Mouse (Mus musculus) CH12.LX (cell line): ENCODE results near the gene Trap1a. TPM values are rescaled to one million over a fixed set of nuclear protein-coding genes. Genes with fewer than 3 reads are reported as not detected.

ENCODE experiments used
- DNase-seq: peaks from one replicate; pipeline ENCODE4 v3.0.0-alpha.2; 2013; ENCODE audit errors: extremely low read depth
- H3K27ac ChIP-seq: 2 replicates; pipeline ENCODE4 v1.5.1; 2012; ENCODE audit warnings: low read depth, mild to moderate bottlenecking, control low read depth, moderate library complexity; ENCODE audit not compliant: insufficient read depth
- H3K27me3 ChIP-seq: replicated peaks from 2 replicates; pipeline ENCODE3; 2012; ENCODE audit warnings: inconsistent platforms
- H3K36me3 ChIP-seq, 2 experiments: replicated peaks in 1 of 2; 2 replicates each; pipeline versions ENCODE3 to v1.6.1; 2012; ENCODE audit warnings: inconsistent platforms in 1 of 2, low read length in 1 of 2, mild to moderate bottlenecking in 1 of 2, mixed read lengths in 1 of 2, moderate library complexity in 1 of 2; ENCODE audit not compliant: control insufficient read depth in 1 of 2, insufficient read depth in 1 of 2
- H3K4me1 ChIP-seq, 2 experiments: 2 replicates each; pipeline ENCODE4 v1.6.1; 2012; ENCODE audit warnings: inconsistent platforms in 1 of 2, moderate library complexity in 1 of 2; ENCODE audit not compliant: insufficient read depth in 2 of 2, control insufficient read depth in 1 of 2
- H3K4me2 ChIP-seq: 2 replicates; pipeline ENCODE4 v1.6.1; 2012; ENCODE audit warnings: low read depth, mild to moderate bottlenecking, control low read depth; ENCODE audit not compliant: poor library complexity, insufficient read depth, severe bottlenecking
- H3K4me3 ChIP-seq, 3 experiments: fragments of 150-350 bp in 1 of 3; sonication (generic) in 1 of 3; replicated peaks in 1 of 3; 2 replicates each; pipeline versions ENCODE3 to v1.5.1; 2011 to 2012; ENCODE audit warnings: low read depth in 2 of 3, low read length in 2 of 3, mild to moderate bottlenecking in 2 of 3, moderate library complexity in 2 of 3, control low read depth in 1 of 3, improper control_type of control experiment in 1 of 3, inconsistent platforms in 1 of 3, mixed read lengths in 1 of 3; ENCODE audit not compliant: poor library complexity in 1 of 3
- H3K79me2 ChIP-seq: replicated peaks from 2 replicates; pipeline ENCODE4 v1.6.1; 2012; ENCODE audit warnings: mild to moderate bottlenecking, moderate library complexity; ENCODE audit not compliant: control insufficient read depth, poor library complexity, insufficient read depth, severe bottlenecking; ENCODE audit errors: extremely low read depth
- H3K9ac ChIP-seq: 2 replicates; pipeline ENCODE4 v1.6.1; 2012; ENCODE audit warnings: low read depth, mild to moderate bottlenecking, control low read depth, moderate library complexity; ENCODE audit not compliant: insufficient read depth
- H3K9me3 ChIP-seq: replicated peaks from 2 replicates; pipeline ENCODE3; 2012; ENCODE audit warnings: low read length, inconsistent platforms, mixed read lengths
- BHLHE40 ChIP-seq: IDR thresholded peaks from 2 replicates; pipeline ENCODE4 v1.6.1; 2011; ENCODE audit warnings: mild to moderate bottlenecking, low read depth, low read length, improper control_type of control experiment
- CHD2 ChIP-seq: IDR thresholded peaks from 2 replicates; pipeline ENCODE4 v1.6.1; 2011; ENCODE audit warnings: low read length, improper control_type of control experiment
- CTCF ChIP-seq, 2 experiments: IDR thresholded peaks in 1 of 2; conservative IDR thresholded peaks in 1 of 2; 2 replicates each; pipeline ENCODE4 v1.5.1; 2011 to 2012; ENCODE audit warnings: low read depth in 2 of 2, low read length in 2 of 2, improper control_type of control experiment in 1 of 2, inconsistent platforms in 1 of 2, mild to moderate bottlenecking in 1 of 2, moderate library complexity in 1 of 2
- E2F4 ChIP-seq: IDR thresholded peaks from 2 replicates; pipeline ENCODE4 v1.6.1; 2011; ENCODE audit warnings: low read depth, low read length, improper control_type of control experiment; ENCODE audit not compliant: insufficient replicate concordance
- HCFC1 ChIP-seq: IDR thresholded peaks from 2 replicates; pipeline ENCODE4 v1.6.1; 2012; ENCODE audit warnings: low read depth, mild to moderate bottlenecking, inconsistent platforms, low read length, improper control_type of control experiment
- IRF4 ChIP-seq: IDR thresholded peaks from 2 replicates; pipeline ENCODE4 v1.6.1; 2014; ENCODE audit warnings: low read depth, mild to moderate bottlenecking, inconsistent platforms, low read length, improper control_type of control experiment
- KAT2A ChIP-seq: IDR thresholded peaks from 2 replicates; pipeline ENCODE4 v1.6.1; 2012; ENCODE audit warnings: low read length, improper control_type of control experiment, inconsistent platforms; ENCODE audit not compliant: insufficient replicate concordance
- MAFK ChIP-seq: IDR thresholded peaks from 2 replicates; pipeline ENCODE4 v1.6.1; 2011; ENCODE audit warnings: low read length, improper control_type of control experiment; ENCODE audit not compliant: insufficient replicate concordance
- MEF2A ChIP-seq: IDR thresholded peaks from 2 replicates; pipeline ENCODE4 v1.6.1; 2014; ENCODE audit warnings: low read depth, mild to moderate bottlenecking, inconsistent platforms, low read length, improper control_type of control experiment, borderline replicate concordance
- NELFE ChIP-seq: IDR thresholded peaks from 2 replicates; pipeline ENCODE4 v1.6.1; 2011; ENCODE audit warnings: low read depth, low read length, improper control_type of control experiment
- PAX5 ChIP-seq: IDR thresholded peaks from 2 replicates; pipeline ENCODE4 v1.6.1; 2012; ENCODE audit warnings: low read length, inconsistent platforms, mixed read lengths
- POLR2A ChIP-seq: IDR thresholded peaks from 2 replicates; pipeline ENCODE4 v1.6.1; 2011; ENCODE audit warnings: low read depth, mild to moderate bottlenecking, improper control_type of control experiment, low read length
- POLR2AphosphoS2 ChIP-seq: IDR thresholded peaks from 2 replicates; pipeline ENCODE4 v1.6.1; 2011; ENCODE audit warnings: low read depth, low read length, improper control_type of control experiment
- RAD21 ChIP-seq: IDR thresholded peaks from 2 replicates; pipeline ENCODE4 v1.6.1; 2011; ENCODE audit warnings: low read depth, mild to moderate bottlenecking, low read length, improper control_type of control experiment, moderate library complexity
- SIN3A ChIP-seq: IDR thresholded peaks from 2 replicates; pipeline ENCODE4 v1.6.1; 2012; ENCODE audit warnings: low read length, improper control_type of control experiment, inconsistent platforms
- SMC3 ChIP-seq: IDR thresholded peaks from 2 replicates; pipeline ENCODE4 v1.6.1; 2011; ENCODE audit warnings: low read depth, low read length, improper control_type of control experiment
- TCF12 ChIP-seq: IDR thresholded peaks from 2 replicates; pipeline ENCODE4 v1.6.1; 2014; ENCODE audit warnings: low read depth, mild to moderate bottlenecking, inconsistent platforms, low read length, improper control_type of control experiment
- UBTF ChIP-seq: IDR thresholded peaks from 2 replicates; pipeline ENCODE4 v1.6.1; 2012; ENCODE audit warnings: low read depth, mild to moderate bottlenecking, inconsistent platforms, low read length, improper control_type of control experiment, moderate library complexity
- USF1 ChIP-seq: IDR thresholded peaks from 2 replicates; pipeline ENCODE4 v1.6.1; 2014; ENCODE audit warnings: low read depth, mild to moderate bottlenecking, inconsistent platforms, low read length, improper control_type of control experiment
- ZC3H11A ChIP-seq: IDR thresholded peaks from 2 replicates; pipeline ENCODE4 v1.6.1; 2012; ENCODE audit warnings: low read depth, mild to moderate bottlenecking, inconsistent platforms, low read length, improper control_type of control experiment
- ZKSCAN1 ChIP-seq: IDR thresholded peaks from 2 replicates; pipeline ENCODE4 v1.6.1; 2012; ENCODE audit warnings: low read depth, inconsistent platforms, low read length, improper control_type of control experiment, borderline replicate concordance
- dilution Hi-C: fragments of 300-500 bp; cut with MboI; formaldehyde crosslinking; loops from 2 replicates; pipeline ENCODE4 v1.14.3; 2020; ENCODE audit warnings: low sequenced_read_pairs; ENCODE audit not compliant: extremely low pct_unique_long_range_greater_than_20kb, extremely low pct_ligation_motif_present
- in situ Hi-C: fragments of 300-500 bp; cut with MboI; formaldehyde crosslinking; loops from 3 replicates; pipeline ENCODE4 v1.14.3; 2019; ENCODE audit warnings: low sequenced_read_pairs, low pct_ligation_motif_present, low pct_unique_long_range_greater_than_20kb, mixed read lengths
- polyA plus RNA-seq: library from polyadenylated mRNA; unstranded; fragments of >175 nt; gene quantifications from 2 replicates; pipeline ENCODE4 v1.2.1, GENCODE M21; 2012; ENCODE audit warnings: low read depth; ENCODE audit not compliant: insufficient read length
- total RNA-seq, 2 experiments: library from RNA; depleted of rRNA; stranded (reverse); fragments of 300-350 nt in 1 of 2; fragments of >200 nt in 1 of 2; gene quantifications; 2 replicates each; pipeline ENCODE4 v1.2.3; 2012 to 2014

Trap1a gene
- total and polyA plus RNA-seq, 3 experiments = 0.26 TPM; not detected in 2

DNA sequence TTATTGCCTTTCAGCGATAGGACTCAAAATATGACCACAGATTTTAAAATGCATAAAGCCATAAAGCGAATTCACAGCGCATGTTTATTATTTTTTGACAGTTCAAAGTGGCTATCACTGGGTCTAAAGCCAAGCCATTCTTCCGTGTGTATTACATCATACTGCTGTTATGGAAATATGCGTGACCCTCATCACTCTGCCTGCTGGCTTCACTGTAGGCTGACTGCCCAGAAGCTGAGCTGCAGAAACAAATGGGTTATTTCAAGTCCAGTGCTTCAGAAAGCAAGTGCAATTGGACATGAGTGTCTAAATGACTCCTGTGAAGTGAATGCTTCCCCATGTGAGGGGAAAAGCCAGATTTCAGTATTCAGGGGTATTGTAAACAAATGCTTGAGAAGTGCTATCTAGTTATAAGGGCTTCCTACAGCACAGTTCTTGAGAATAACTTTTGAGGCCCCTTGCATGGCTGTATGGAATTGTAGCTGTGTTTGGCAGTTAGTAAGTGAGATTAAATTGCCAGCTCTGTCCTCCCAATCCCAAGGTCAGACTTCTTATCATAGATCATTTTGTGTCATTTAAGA is 18.8 kb downstream of the Trap1a start:
- Histone ChIP-seq H3K9me3 (no peaks in the 10 kb centered on the region), H3K4me3 (no peak overlapping the region), H3K27me3 (no peaks in the 10 kb centered on the region), H3K4me2 (no peak overlapping the region), H3K27ac (no peak overlapping the region), H3K4me1 (peaks cover 3 to 26% of the 10 kb centered on the region in 2 experiments; a peak in 2 of 4 replicates), H3K9ac (no peak overlapping the region), H3K79me2 (no peaks in the 10 kb centered on the region), H3K36me3 (no peaks in the 10 kb centered on the region)
- in situ Hi-C loops = no loop called here
- TF ChIP-seq E2F4 = no peak
- TF ChIP-seq POLR2A = no peak
- TF ChIP-seq RAD21 = no peak
- no peak for DNase-seq
- dilution Hi-C loops = no loop called here

DNA sequence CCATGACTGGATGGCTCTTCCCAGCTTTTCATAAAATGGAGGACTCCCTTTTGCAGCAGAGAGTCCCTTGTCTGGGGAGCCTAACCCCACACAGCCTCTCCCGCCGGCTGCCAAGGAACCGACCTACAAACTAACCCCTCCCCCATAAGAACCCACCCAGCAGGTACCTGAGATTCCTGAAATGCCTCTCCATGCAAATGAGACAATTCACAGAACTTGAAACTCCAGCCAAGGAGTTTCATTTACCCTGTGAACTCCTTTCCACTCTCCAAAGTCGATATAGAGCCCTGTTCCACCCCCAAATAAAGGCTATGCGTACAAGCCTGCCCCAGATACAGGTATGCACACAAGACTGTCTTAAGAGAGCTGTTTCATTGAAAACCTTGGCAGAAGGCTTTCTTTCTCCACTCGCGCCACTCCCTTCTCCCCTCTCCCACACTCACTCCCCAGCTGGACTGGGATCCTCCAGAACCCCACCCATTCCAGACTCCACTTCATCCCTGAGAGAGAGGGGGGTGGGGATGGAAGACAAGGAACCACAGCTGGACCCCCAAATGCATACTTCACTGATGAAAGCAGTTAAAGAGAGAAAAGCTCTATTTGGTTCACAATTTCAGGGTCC is 24.3 kb downstream of the Trap1a start:
- no peak overlapping the region for H3K4me3 ChIP-seq
- H3K27me3 ChIP-seq = no peaks in the 10 kb centered on the region
- H3K9me3 ChIP-seq = no peaks in the 10 kb centered on the region
- H3K4me2 ChIP-seq = no peak overlapping the region
- in situ Hi-C loops = no loop called here
- DNase-seq = no peak
- H3K4me1 ChIP-seq = peaks cover 3 to 27% of the 10 kb centered on the region in 2 experiments; a peak in 2 of 4 replicates
- no peak overlapping the region for H3K27ac ChIP-seq
- no peaks in the 10 kb centered on the region for H3K36me3 ChIP-seq
- no peaks in the 10 kb centered on the region for H3K79me2 ChIP-seq
- H3K9ac ChIP-seq = no peak overlapping the region
- no peak for TF ChIP-seq NELFE
- TF ChIP-seq POLR2AphosphoS2 = no peak
- TF ChIP-seq HCFC1 = no peak
- TF ChIP-seq SIN3A = no peak
- TF ChIP-seq TCF12 = no peak
- no peak for TF ChIP-seq ZC3H11A
- no peak for TF ChIP-seq CHD2
- TF ChIP-seq MAFK = no peak
- no peak for TF ChIP-seq ZKSCAN1
- no peak for TF ChIP-seq BHLHE40
- TF ChIP-seq USF1 = no peak
- no peak for TF ChIP-seq POLR2A
- TF ChIP-seq SMC3 = no peak
- TF ChIP-seq MEF2A = no peak
- TF ChIP-seq KAT2A = no peak
- TF ChIP-seq RAD21 = no peak
- TF ChIP-seq UBTF = no peak
- no peak for TF ChIP-seq CTCF (conservative IDR thresholded peaks at IDR 0.05 in 1 of 2, IDR thresholded peaks at IDR 0.05 in 1 of 2; ENCODE audit: low read depth in 2 of 2, low read length in 2 of 2)
- TF ChIP-seq IRF4 = no peak
- no peak for TF ChIP-seq PAX5
- TF ChIP-seq, all 38 proteins: peak for 0
- dilution Hi-C loops = no loop called here
